Mouse (Mus musculus) thymus, postnatal 25 days (tissue): ENCODE results near the gene Bpifb3.

Experiments used
- DNase-seq: peaks from one replicate; pipeline ENCODE4 v3.0.0; 2022

Bpifb3 gene

DNA sequence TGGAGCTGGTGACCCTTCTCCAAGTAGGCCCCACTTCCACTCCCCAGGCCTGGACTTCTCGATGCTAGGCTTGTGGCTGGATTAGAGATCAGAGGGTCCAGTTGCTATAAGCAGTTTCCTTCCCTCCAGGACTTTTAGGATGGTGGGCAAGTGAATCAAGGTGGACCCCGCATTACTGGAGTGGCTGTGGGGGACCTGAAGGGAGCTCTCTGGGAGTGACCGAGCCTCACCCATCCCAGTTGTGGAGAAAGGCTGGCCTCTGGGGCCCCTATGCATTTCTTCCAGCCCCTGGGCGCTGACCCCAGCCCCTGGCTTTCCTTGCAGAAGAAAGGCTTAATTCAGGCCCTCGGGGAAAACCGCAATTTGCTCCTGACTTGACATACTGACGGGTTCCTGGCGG, at the start of gene Bpifb3:
Gene Bpifb3, plus strand, starts transcription at position 301 of the 400 bp plus-strand sequence.
- no peak for DNase-seq

DNA sequence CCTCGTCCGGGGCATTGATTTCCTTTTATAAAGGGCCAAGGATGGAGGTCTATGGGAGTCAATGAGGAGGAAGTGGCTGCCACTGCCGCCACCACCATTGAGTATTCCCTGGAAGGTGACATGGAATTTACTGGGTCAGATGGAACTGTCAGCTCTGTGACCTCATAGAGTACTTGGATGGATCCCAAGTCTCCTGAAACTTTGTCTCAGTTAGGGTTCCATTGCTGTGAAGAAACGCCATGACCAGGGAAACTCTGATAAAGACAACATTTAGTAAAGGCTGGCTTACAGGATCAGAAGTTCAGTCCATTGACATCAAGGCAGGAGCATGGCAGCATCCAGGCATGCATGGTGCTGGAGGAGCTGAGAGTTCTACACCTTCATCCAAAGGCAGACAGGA, 47.0 kb upstream of the Bpifb3 start, which contains the start of gene Sun5:
Gene Sun5, minus strand, starts transcription at position 101 of the 400 bp plus-strand sequence.
- no peak for DNase-seq

GRCm38 (mm10) chr2:153874745-153875144, 43.3 kb upstream of the Bpifb3 start, which contains the start of gene Bpifb2:
Gene Bpifb2, plus strand, starts transcription at chr2:153875045.
- no peak for DNase-seq

DNA sequence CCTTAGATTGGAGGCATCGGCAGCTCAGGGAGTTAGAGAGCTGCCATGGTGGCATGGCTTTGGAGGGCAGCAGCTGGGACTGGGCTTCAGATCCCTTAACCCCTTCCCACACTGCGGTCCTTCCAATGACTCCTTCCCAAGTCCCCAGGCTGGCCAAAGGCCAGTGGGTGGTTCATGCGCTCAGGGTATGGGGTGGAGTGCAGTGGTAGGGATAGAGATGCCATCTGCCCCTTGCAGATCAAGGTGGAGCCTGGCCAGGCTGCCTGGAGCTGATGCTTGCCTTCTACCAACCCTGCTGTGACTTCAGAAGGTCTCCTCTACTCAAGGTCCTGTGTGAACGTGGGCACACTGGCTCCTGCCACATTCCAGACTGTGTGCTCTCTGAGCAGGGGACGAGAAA, 18.9 kb upstream of the Bpifb3 start:
- DNase-seq, result no peak

DNA sequence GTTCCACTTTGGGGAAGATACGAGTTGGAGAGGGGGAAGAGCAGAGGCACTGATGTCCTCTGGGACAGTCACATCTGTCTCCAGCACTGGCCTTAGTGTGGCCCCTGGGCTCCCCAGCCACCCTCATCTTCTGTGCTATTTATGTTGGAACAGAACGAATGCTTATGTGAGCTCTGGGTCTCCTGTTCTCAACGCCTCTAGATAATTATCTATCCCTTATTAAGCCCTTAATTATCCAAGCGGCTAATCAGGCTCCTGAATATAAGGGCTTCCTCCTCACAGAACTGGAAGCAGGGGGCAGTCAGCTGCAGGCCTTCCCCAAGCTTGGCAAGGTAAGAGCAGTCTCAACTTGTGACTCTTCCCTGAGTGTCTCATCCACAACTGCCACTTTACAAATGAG, 17.9 kb upstream of the Bpifb3 start, which contains the start of gene Bpifb6:
Gene Bpifb6, plus strand, starts transcription at position 301 of the 400 bp plus-strand sequence.
- no peak for DNase-seq

DNA sequence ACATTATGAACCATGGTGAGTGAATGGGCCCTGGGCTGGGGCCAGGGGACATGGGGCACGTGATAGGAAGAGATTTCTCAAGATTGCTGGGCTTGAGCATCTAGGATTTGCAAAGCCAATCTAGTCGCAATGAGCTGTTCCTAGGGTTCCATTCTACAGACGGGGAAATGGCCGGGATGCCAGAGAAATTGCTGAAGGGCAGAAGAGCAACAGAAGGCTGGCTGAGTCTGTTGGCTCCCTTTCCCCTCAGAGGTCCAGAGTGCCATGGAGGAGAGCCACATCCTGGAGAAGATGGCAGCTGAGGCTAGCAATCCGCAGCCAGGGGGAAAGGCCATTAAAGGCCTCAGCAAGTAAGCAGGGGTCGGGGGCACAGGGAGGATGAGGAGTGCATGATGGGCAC, 15.3 kb upstream of the Bpifb3 start:
- no peak for DNase-seq

DNA sequence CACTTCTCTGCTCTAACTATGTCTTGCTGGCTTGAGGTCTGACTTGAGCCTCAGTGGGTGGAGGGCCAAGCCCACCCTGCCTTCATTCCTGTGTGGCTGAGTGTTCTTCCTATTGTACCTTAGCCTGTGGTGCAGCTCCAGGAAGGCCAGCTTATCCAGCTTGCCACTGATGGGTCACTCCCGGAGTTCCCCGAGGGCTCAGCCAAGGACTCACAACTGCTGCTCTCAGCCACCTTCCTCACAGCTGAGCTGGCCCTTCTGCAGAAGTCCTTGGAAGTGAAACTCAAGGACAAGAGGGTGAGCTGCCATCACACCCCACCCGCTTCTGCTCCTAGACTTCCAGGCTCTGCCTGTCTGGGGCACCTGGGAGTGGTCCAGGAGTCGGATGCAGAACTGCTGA, 11.4 kb upstream of the Bpifb3 start:
- no peak for DNase-seq

DNA sequence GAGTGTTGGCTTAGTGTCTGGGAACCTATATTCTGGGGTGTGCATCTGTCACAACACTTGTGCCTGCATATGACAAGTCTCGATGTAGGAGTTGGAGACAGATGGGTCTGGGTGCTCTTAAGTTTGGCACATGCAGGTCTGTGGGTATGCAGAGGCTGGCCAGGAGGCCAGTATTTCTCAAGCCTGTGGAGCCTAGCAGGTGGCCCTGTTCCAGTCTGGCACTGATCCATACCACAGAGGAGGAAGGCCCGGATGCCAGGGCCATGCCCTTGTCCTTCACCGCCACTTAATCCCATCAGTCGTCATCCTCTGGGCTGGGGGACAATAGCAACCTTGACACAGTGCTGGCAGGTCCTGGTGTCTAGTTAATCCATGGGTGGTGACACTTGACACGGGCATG, 3.9 kb upstream of the Bpifb3 start:
- no peak for DNase-seq

GRCm38 (mm10) chr2:153921246-153921645, 3.2 kb downstream of the Bpifb3 start:
- DNase-seq, result no peak

GRCm38 (mm10) chr2:153929871-153930413, 11.9 kb downstream of the Bpifb3 start:
- peak; percentile 49 for DNase-seq

DNA sequence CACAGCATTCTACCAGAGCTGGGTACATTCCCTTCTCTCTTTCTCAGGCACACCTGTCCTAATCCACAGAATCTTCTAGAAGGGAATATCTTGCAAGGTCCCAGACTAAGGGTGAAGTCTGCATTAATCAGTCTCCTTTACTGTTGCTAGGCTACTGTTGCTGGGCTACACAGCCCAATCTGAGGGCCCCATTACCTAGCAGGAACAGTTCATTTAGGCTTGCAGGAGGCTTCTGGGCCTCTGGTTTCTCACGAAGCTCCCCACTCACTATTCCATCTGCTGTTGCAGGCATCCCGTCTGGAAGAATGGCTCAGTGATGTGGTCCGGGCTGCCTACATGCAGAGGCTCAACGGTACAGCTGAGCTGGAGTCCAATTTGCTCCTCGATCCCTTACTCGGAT, 13.1 kb downstream of the Bpifb3 start:
- DNase-seq, result no peak

- no peak for DNase-seq
These were observed 15.3 kb downstream of the Bpifb3 start for GRCm38 (mm10) chr2:153933311-153933710.

- no peak for DNase-seq
These were observed 17.3 kb downstream of the Bpifb3 start for GRCm38 (mm10) chr2:153935348-153935747.

DNA sequence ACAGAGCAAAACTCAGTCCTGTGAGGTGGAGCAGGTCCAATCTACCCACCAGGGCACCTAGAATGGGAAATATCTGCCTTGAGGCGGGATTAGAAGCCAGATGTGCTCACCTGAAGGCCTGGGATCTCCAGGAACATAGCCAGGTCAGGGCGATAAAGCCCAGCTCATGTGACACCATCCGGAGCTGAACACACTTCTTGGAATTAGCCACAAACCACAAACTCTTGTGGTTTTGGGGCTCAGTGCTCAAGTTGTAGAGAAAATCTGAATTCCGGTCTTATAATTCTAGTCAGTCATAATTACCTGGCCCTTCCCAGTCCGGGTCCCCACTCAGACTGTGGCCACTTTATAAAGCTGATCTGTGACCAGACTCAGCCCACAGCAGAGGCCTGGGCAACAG, 19.8 kb downstream of the Bpifb3 start, which contains the start of gene Bpifb4:
Gene Bpifb4, plus strand, starts transcription at position 370 of the 400 bp plus-strand sequence.
- no peak for DNase-seq

DNA sequence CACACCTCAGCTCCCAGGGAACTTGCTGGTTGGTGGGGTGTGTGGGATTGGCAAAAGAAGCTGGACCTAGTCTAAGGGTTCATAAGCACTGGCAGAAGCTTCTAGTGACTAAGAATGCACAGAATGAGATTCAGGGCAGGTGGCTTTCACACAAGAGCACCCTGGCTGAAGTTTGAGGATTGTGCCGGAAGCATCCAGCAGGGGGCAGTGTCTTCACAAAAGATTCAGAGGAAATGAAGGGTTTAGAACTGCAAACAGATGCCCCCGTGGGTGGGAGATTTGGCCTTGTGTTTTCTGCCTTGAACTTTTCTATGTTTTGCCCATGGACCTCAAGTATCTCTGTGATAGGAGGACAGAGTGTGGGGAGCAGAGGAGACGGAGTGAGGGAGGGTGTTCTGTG, 25.5 kb downstream of the Bpifb3 start:
- DNase-seq, result peak; percentile 52

DNA sequence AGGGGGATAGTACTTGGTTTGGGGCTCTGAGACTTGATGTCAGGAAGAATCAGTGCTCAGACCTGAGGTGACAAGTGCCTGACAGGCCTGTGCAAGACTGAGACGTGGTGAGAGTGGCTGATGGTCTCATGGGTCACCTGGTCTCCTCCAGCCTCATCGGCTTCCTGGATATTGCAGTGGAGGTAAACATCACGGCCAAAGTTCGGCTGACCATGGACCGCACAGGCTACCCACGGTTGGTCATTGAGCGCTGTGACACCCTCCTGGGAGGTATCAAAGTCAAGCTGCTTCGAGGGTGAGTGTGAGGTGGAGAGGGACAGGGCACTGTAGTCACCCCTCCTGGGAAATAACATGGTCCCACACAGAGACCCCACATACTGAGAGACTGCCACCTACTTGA, 26.5 kb downstream of the Bpifb3 start:
- no peak for DNase-seq

- peak; percentile 55 for DNase-seq
These were observed 34.9 kb downstream of the Bpifb3 start for GRCm38 (mm10) chr2:153952897-153953296.

GRCm38 (mm10) chr2:153953836-153954235, 35.8 kb downstream of the Bpifb3 start:
- peak; percentile 48 for DNase-seq

GRCm38 (mm10) chr2:153962821-153963331, 44.8 kb downstream of the Bpifb3 start:
- no peak for DNase-seq

DNA sequence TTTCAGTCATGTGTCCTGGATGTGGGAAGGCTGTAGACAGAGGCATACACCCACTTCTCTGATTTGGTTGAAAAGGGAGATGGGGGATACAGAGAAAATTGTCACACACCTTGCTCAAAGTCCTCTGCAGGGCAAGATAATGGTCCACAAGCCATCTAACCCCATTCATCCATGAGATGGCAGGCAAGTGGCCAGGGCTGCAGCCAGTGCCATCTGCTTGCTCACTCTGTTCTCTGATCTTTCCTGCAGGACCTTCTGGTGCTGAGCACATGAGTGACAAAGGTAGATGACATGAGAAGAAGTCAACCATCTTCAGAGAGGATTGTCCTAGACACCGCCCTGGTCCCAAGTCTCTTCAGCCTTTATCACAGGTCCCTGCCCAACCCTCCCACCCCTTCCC, 45.3 kb downstream of the Bpifb3 start:
- no peak for DNase-seq

DNA sequence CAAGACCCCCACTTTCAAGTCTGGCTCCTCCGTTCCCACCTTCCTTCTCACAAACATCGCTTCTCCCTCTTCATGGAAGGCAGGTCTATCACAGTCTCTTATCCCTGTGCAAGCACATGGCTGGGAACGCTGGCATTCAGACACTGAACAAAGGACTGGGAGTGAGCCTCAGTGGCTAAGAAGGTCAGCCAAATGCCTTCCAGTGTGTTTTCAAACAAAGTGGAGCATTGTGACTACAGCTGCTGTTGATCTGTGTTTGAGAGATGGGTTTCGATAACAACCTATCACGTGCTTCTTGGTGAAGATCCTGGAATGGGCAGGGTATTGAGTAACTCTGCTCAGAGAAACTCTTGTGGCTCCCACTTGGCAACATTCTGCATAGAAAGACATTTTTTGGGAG, 52.2 kb downstream of the Bpifb3 start:
- DNase-seq, result no peak

DNA sequence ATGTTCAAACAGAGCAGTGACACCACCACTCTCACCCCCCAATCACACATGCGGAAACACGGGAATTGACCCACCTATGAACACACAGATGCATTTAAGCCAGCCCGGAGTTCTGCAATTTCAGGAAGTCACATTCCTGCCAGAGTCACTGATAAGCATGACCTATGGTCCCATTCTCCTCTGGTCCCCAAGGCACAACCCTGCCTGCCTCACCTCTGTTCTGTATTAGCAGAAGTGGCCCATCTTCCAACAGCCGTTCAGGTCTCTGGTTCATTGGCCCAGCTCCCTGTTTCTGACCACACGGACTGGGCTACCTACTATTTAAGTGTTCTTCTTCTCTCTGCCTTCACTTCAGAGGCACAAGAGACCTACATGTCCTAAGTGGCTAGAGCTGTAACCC, 56.6 kb downstream of the Bpifb3 start, which contains the start of gene Bpifa6:
Gene Bpifa6, plus strand, starts transcription at position 364 of the 400 bp plus-strand sequence.
- DNase-seq, result no peak
